Mouse (Mus musculus): ENCODE results near the gene Nipsnap1. TPM values are rescaled to one million over a fixed set of nuclear protein-coding genes. Genes with fewer than 3 reads are reported as not detected.

The Nipsnap1 gene
- polyA plus RNA-seq (2012; rRNA removed) = 19.6 and 19.9 TPM in 2 replicates

DNA sequence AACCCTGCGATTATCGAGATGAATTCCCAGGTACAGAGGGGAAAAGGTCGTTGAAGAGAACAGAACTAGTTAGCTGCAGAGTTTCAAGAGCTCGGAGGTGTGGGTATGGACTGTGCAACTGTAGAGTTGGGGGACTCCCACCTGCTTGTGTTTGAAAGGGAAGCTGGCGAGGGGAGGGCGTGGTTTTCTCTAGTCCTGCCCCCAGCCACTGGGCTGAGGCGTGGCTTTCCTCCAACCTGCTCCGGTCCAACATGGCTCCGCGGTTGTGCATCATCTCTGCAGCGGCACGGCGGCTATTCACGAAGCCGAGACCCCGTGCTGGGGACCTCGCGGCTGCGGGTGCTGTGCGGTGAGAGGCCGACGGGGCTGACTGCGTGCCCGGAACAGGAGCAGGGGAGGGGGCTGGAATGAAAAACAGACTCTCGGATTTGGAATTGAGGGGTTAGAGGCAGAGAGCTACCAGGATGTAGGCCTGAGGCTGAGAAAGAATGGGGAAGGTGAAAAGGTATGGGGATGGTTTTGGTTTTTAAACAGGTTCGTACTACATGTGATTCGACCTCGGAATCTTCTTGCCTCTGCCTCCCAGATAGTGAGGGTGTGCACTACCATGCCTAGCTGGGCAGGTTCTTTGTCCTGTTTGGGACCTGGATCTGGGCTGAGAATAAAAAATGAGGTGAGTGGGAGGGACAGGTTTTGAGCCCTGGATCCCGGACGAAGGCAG lies at the start of gene Nipsnap1:
Gene Nipsnap1, plus strand, starts transcription at position 197 of the 721 bp plus-strand sequence.
- no peak for DNase-seq (ENCODE audit: low read depth)

DNA sequence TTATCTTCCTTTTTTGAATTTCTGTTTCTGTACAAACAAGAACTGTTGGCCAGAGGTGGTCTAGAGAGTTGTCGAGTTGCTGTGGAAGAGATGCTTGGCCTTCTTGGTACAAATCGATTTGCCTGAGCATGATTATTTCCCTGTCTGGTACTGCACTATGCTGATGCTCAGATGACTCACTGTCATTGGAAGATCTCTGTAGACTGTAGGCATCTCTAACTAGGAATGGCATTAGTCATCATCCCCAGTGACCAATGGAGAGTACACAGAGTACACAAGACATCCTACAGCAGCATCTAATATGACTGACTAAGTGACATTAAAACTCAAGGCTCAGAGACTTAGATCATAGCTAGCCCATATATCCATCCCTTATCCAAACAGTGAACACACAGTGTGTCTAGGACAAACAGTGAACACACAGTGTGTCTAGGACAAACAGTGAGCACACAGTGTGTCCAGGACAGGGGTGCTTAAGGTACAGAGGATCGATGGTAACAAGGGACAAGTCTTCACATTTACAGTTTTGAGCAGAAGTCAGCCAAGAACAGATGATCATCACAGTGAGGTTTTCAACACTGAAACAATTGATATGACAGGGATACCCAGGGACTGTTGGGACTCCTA lies 47.5 kb upstream of the Nipsnap1 start:
- no peak for DNase-seq (ENCODE audit: low read depth)

DNA sequence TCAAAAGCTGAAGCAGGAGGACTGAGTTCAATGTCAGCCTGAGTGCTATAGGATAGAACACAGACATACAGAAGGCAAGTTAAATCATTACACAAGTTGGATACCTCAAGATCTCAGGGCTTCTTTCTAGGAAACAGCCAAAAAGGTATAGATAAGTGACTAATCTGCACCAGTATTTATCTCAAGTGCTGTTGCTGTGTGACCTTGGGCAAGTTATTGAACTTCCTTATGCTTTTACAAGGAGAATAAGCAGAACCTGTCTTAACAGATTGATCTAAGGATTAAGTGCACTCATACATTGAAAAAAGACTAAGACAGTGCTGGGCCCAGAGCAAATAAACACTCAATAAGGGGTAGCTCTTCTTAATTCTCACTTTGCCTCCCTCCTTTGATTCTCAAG lies 46.4 kb upstream of the Nipsnap1 start:
- no peak for DNase-seq (ENCODE audit: low read depth)

GRCm38 (mm10) chr11:4827916-4828315 lies 45.8 kb upstream of the Nipsnap1 start:
- DNase-seq (ENCODE audit: low read depth) = no peak

GRCm38 (mm10) chr11:4831066-4831465 lies 42.7 kb upstream of the Nipsnap1 start:
- no peak for DNase-seq (ENCODE audit: low read depth)

GRCm38 (mm10) chr11:4833295-4833939 lies 40.3 kb upstream of the Nipsnap1 start:
- DNase-seq (ENCODE audit: low read depth) = no peak

- DNase-seq (ENCODE audit: low read depth) = no peak
These were observed 38.3 kb upstream of the Nipsnap1 start for GRCm38 (mm10) chr11:4835436-4835835.

- no peak for DNase-seq (ENCODE audit: low read depth)
These were observed 37.0 kb upstream of the Nipsnap1 start for GRCm38 (mm10) chr11:4836755-4837154.

DNA sequence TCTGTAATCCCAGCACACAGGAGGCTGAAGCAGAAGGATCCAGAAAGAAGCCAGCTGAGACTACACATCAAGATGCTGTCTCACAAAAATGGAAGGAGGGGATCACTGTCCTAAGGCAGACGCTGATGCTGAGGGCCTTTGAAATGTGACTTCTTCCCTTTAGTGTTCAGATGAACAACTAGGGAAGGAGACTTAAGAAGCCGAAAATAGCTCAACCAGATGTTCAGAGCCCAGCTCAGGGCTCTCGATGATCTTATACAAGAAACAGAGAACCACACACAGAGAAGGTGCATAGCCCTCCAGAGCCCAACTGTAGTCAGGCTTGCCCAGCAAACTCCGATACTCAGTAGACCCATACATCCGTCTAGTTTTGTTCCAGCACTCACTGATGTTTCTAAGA lies 36.4 kb upstream of the Nipsnap1 start:
- DNase-seq (ENCODE audit: low read depth) = no peak

GRCm38 (mm10) chr11:4838235-4838634 lies 35.5 kb upstream of the Nipsnap1 start:
- DNase-seq (ENCODE audit: low read depth) = no peak

- no peak for DNase-seq (ENCODE audit: low read depth)
These were observed 32.7 kb upstream of the Nipsnap1 start for GRCm38 (mm10) chr11:4840942-4841526.

- no peak for DNase-seq (ENCODE audit: low read depth)
These were observed 25.1 kb upstream of the Nipsnap1 start for GRCm38 (mm10) chr11:4848483-4849248.

- DNase-seq (ENCODE audit: low read depth) = peak; percentile 95
These were observed 24.4 kb upstream of the Nipsnap1 start, which contains the start of gene Nf2 for GRCm38 (mm10) chr11:4849258-4849943. Nf2 (minus strand) TSS chr11:4849536.

- no peak for DNase-seq (ENCODE audit: low read depth)
These were observed 23.3 kb upstream of the Nipsnap1 start for GRCm38 (mm10) chr11:4850404-4850803.

DNA sequence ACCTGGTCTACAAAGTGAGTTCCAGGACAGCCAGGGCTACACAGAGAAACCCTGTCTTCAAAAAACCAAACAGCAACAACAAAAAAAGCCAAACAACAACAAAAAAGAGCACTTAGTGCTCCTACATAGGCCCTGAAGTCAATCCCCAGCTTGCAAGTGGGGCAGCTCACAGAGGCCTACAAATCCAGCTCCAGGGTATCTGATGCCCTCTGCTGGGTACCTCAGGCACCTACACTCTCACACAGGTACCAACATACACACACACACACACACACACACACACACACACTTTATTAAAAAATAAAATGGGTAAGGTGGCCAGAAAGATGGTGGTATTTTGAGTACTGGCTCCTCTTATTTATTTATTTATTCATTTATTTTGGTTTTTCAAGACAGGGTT lies 20.7 kb upstream of the Nipsnap1 start:
- no peak for DNase-seq (ENCODE audit: low read depth)

DNA sequence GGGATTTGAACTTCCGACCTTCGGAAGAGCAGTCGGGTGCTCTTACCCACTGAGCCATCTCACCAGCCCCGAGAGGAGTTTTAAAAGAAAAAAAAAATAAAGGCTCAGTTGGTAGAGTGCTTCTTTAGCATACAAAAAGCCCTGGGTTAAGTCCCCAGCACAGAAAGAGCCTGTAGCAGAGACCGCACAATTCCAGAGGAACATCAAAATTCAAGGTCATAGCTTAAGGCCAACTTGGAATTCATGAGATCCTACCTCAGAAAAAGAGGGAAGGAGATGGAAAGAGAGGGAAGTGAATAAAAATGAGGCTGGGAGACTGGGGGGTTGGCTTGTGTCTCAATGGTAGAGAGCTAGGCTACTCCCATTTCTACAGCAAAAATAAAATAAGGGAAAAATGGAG lies 19.6 kb upstream of the Nipsnap1 start:
- DNase-seq (ENCODE audit: low read depth) = no peak

DNA sequence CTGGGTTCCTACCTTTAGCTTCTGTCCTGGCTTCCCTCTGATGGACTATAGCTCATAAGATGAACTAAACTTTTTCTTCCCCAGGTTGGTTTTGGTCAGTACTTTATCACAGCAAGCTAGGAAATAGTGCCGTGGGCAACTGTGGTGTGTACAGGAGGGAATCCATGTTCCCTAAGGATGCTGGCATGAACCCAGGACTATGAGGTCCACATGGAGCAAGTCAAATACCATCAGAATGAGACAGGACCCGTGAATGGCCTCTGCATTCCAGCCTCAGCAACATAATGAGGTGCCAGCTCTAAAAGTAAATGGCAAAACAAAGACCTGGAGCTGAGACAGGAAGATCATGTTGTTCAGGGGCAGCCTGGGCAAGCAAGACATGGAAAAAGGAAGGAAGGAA lies 15.3 kb upstream of the Nipsnap1 start:
- no peak for DNase-seq (ENCODE audit: low read depth)

GRCm38 (mm10) chr11:4860986-4861385 lies 12.8 kb upstream of the Nipsnap1 start:
- peak; percentile 88 for DNase-seq (ENCODE audit: low read depth)

DNA sequence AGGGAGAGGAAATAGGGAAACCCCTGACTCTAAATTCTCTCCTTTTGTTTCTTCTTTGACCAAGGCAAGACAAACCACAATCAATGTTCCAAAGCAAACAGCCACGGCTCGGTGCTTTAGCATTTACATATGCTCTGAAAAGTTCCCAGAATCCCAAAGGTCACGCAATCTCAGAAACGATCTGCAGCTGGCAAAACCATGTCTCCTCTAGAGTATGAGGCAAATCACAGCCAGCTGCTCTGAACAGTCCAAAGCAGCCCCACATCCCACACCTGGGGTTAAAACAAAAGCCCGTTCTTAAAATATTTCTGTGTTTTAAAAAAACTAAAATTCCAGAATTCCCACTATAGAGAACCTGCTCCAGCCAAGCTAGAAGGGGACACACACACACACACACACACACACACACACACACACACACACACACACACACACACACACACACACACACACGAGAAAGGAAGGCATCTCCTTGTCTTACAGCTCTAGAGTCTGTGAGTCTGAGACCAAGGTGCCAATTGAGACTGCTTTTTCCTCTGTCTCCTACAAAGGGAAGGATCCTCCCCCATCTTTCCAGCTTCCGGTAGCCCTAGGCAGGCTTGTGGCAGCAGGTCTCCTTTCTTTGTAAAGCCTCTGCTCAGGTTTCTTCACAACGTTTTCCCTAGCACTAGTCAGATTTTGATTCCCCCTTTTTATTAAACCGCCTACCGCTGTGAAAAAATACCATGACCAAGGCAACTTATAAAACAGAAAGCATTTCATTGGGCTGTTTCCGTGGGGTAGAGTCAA lies 11.7 kb upstream of the Nipsnap1 start:
- no peak for DNase-seq (ENCODE audit: low read depth)

DNA sequence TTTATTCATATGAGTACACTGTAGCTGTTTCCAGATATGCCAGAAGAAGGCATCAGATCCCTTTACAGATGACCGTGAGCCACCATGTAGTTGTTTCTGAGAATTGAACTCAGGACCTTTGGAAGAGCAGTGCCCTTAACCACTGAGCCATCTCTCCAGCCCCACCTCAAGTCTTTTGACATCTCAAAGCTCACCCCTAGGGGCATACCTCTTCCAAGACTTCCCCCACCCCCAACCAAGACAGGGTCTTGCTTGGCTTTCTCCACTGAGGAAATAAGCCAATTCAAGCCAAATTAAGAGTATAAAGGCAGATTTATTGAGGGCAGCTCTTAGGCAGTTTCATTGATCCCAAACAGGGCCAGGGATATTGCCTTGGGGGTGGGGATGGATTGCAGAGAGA lies 11.0 kb upstream of the Nipsnap1 start:
- no peak for DNase-seq (ENCODE audit: low read depth)

Data from gonadal fat pad, adult 2 months (tissue).